Mouse (Mus musculus) forebrain, embryonic 14.5 days (tissue): Measurements from ENCODE around the gene Sars2. TPM values are rescaled to one million over a fixed set of nuclear protein-coding genes. Genes with fewer than 3 reads are reported as not detected.
A peak's percentile ranks its signal among the peaks of the same experiment; 100 is the strongest.

Source experiments
- ATAC-seq: fragments of 200-750 bp; cut with Nextera tagmentation; 2 replicates; pipeline ENCODE4 v1.8.0; 2017; ENCODE audit warnings: mild to moderate bottlenecking, moderate library complexity
- DNase-seq: peaks from one replicate; pipeline ENCODE4 v3.0.0-alpha.2; 2015; ENCODE audit warnings: low spot score
- H3K27ac ChIP-seq: fragments of 300-500 bp; sonication (generic); 2 replicates; pipeline ENCODE4 v1.5.1; 2014; ENCODE audit warnings: low read depth, mild to moderate bottlenecking, control low read depth, low read length, moderate library complexity
- H3K27me3 ChIP-seq: fragments of 300-500 bp; sonication (generic); replicated peaks from 2 replicates; pipeline ENCODE4 v1.6.1; 2014; ENCODE audit warnings: low read length, control low read depth, mixed read lengths; ENCODE audit not compliant: control insufficient read depth, insufficient read depth
- H3K36me3 ChIP-seq: fragments of 300-500 bp; sonication (generic); 2 replicates; pipeline ENCODE4 v1.6.1; 2014; ENCODE audit warnings: low read length, control low read depth; ENCODE audit not compliant: control insufficient read depth, insufficient read depth
- H3K4me1 ChIP-seq: fragments of 300-500 bp; sonication (generic); 2 replicates; pipeline ENCODE4 v1.6.1; 2014; ENCODE audit warnings: antibody characterized with exemption, low read length, control low read depth; ENCODE audit not compliant: control insufficient read depth, insufficient read depth
- H3K4me2 ChIP-seq: fragments of 300-500 bp; sonication (generic); 2 replicates; pipeline ENCODE4 v1.6.1; 2014; ENCODE audit warnings: mild to moderate bottlenecking, control low read depth, low read length
- H3K4me3 ChIP-seq: fragments of 300-500 bp; sonication (generic); 2 replicates; pipeline ENCODE4 v1.5.1; 2014; ENCODE audit warnings: low read depth, low read length, control low read depth
- H3K9ac ChIP-seq: fragments of 300-500 bp; sonication (generic); 2 replicates; pipeline ENCODE4 v1.6.1; 2014; ENCODE audit warnings: mild to moderate bottlenecking, low read length, control low read depth, moderate library complexity
- H3K9me3 ChIP-seq: fragments of 300-500 bp; sonication (generic); replicated peaks from 2 replicates; pipeline ENCODE4 v1.6.1; 2016; ENCODE audit warnings: low read length, control low read depth, mixed read lengths; ENCODE audit not compliant: control insufficient read depth
- WGBS: fragments of 180-500 bp; shearing (Covaris S2); extraction: QIAGEN DNeasy Blood & Tissue Kit; methylation state at CpG from one replicate; pipeline ENCODE4 v1.1.7; 2014; 5-methylcytosine and 5-hydroxymethylcytosine counted together
- polyA plus RNA-seq: library from polyadenylated mRNA; unstranded; fragments of >200 nt; fragmentation: Nextera tagmentation; extraction: Ambion mirVana; gene quantifications from 2 replicates; pipeline ENCODE4 v1.2.1, GENCODE M21; 2014

Gene Sars2
- polyA plus RNA-seq, 1 experiment from 2014 or later = 17.7 TPM

GRCm38 (mm10) chr7:28791706-28792105 lies 49.9 kb downstream of the Sars2 start:
- DNase-seq (no peak), ATAC-seq (no peak)
- Histone ChIP-seq H3K36me3 (peaks cover 8% of the 10 kb centered on the region; the same call in 1 of the 2 replicates), H3K27me3 (no peaks in the 10 kb centered on the region), H3K4me1 (0 out of 2 replicates have a peak, but pooled peaks cover 1% of the 10 kb centered on the region), H3K4me3 (no peak overlapping the region), H3K27ac (no peak overlapping the region), H3K4me2 (no peak overlapping the region), H3K9ac (no peak overlapping the region), H3K9me3 (no peaks in the 10 kb centered on the region)

GRCm38 (mm10) chr7:28792391-28793185 lies 50.8 kb downstream of the Sars2 start:
- no peak for DNase-seq
- no peak for ATAC-seq
- no peak overlapping the region for H3K4me3 ChIP-seq
- WGBS = 88% methylated on average over 12 of the region's 14 CpGs
- H3K36me3 ChIP-seq = peaks cover 6% of the 10 kb centered on the region; the same call in 1 of the 2 replicates
- no peak overlapping the region for H3K27ac ChIP-seq
- H3K4me1 ChIP-seq = 0 out of 2 replicates have a peak, but pooled peaks cover 4% of the 10 kb centered on the region
- no peak overlapping the region for H3K9ac ChIP-seq
- no peaks in the 10 kb centered on the region for H3K9me3 ChIP-seq
- H3K4me2 ChIP-seq = no peak overlapping the region
- no peaks in the 10 kb centered on the region for H3K27me3 ChIP-seq

GRCm38 (mm10) chr7:28793834-28794233 lies 52.0 kb downstream of the Sars2 start:
- 33% methylated on average over 2 of the region's 2 CpGs for WGBS
- no peaks in the 10 kb centered on the region for H3K9me3 ChIP-seq
- 0 out of 2 replicates have a peak, but pooled peaks cover 4% of the 10 kb centered on the region for H3K4me1 ChIP-seq
- H3K4me3 ChIP-seq = no peak overlapping the region
- H3K27ac ChIP-seq = no peak overlapping the region
- no peaks in the 10 kb centered on the region for H3K36me3 ChIP-seq
- ATAC-seq = no peak
- no peak overlapping the region for H3K4me2 ChIP-seq
- H3K9ac ChIP-seq = no peak overlapping the region
- H3K27me3 ChIP-seq = no peaks in the 10 kb centered on the region
- DNase-seq = no peak

GRCm38 (mm10) chr7:28794496-28794895 lies 52.7 kb downstream of the Sars2 start:
- Histone ChIP-seq H3K4me2 (no peak overlapping the region), H3K4me1 (0 out of 2 replicates have a peak, but pooled peaks cover 4% of the 10 kb centered on the region), H3K36me3 (no peaks in the 10 kb centered on the region), H3K4me3 (no peak overlapping the region), H3K27me3 (no peaks in the 10 kb centered on the region), H3K9me3 (no peaks in the 10 kb centered on the region), H3K27ac (no peak overlapping the region), H3K9ac (no peak overlapping the region)
- ATAC-seq (no peak), DNase-seq (no peak)
- WGBS = 78% methylated on average over 3 of the region's 3 CpGs

GRCm38 (mm10) chr7:28795832-28796231 lies 54.0 kb downstream of the Sars2 start:
- 83% methylated on average over 15 of the region's 15 CpGs for WGBS
- ATAC-seq (no peak), DNase-seq (no peak)
- Histone ChIP-seq H3K36me3 (no peaks in the 10 kb centered on the region), H3K27ac (no peak overlapping the region), H3K9ac (no peak overlapping the region), H3K4me1 (0 out of 2 replicates have a peak, but pooled peaks cover 4% of the 10 kb centered on the region), H3K4me2 (no peak overlapping the region), H3K9me3 (no peaks in the 10 kb centered on the region), H3K4me3 (no peak overlapping the region), H3K27me3 (no peaks in the 10 kb centered on the region)

- H3K4me1 ChIP-seq = peaks cover 5% of the 10 kb centered on the region
- peak; percentile 74 for DNase-seq
- peak overlapping the region; percentile 45 for H3K9ac ChIP-seq
- H3K4me3 ChIP-seq = no peak overlapping the region
- H3K36me3 ChIP-seq = no peaks in the 10 kb centered on the region
- 14% methylated on average over 32 of the region's 32 CpGs for WGBS
- H3K9me3 ChIP-seq = no peaks in the 10 kb centered on the region
- H3K4me2 ChIP-seq = peak overlapping the region; percentile 44
- H3K27me3 ChIP-seq = no peaks in the 10 kb centered on the region
- peak; percentile 85 for ATAC-seq
- no peak overlapping the region for H3K27ac ChIP-seq
These were observed 54.8 kb downstream of the Sars2 start for GRCm38 (mm10) chr7:28796562-28796975.

GRCm38 (mm10) chr7:28799994-28800393 lies 58.2 kb downstream of the Sars2 start:
- Histone ChIP-seq H3K27ac (no peak overlapping the region), H3K4me1 (peaks cover 21% of the 10 kb centered on the region), H3K9ac (no peak overlapping the region), H3K4me2 (no peak overlapping the region), H3K4me3 (no peak overlapping the region), H3K9me3 (no peaks in the 10 kb centered on the region), H3K27me3 (no peaks in the 10 kb centered on the region), H3K36me3 (no peaks in the 10 kb centered on the region)
- 93% methylated on average over 9 of the region's 9 CpGs for WGBS
- DNase-seq (no peak), ATAC-seq (no peak)

GRCm38 (mm10) chr7:28801451-28801850 lies 59.7 kb downstream of the Sars2 start:
- 57% methylated on average over 3 of the region's 3 CpGs for WGBS
- Histone ChIP-seq H3K4me3 (no peak overlapping the region), H3K4me1 (peaks cover 21% of the 10 kb centered on the region), H3K36me3 (no peaks in the 10 kb centered on the region), H3K9ac (no peak overlapping the region), H3K4me2 (no peak overlapping the region), H3K27ac (no peak overlapping the region; the same call in 1 of the 2 replicates), H3K27me3 (no peaks in the 10 kb centered on the region), H3K9me3 (no peaks in the 10 kb centered on the region)
- DNase-seq (no peak), ATAC-seq (no peak)
